Mouse (Mus musculus) E14TG2a.4 (cell line): ENCODE data around the gene Mon2.

Experiments used
- CTCF ChIP-seq: conservative IDR thresholded peaks from 2 replicates; pipeline ENCODE4 v1.5.1; 2014; ENCODE audit warnings: low read length
- POU5F1 ChIP-seq: IDR thresholded peaks from 2 replicates; pipeline ENCODE4 v1.6.1; 2014; ENCODE audit warnings: low read length, borderline replicate concordance

GRCm38 (mm10) chr10:123004475-123005236 is 71.6 kb downstream of the Mon2 start:
- TF ChIP-seq CTCF (no peak), POU5F1 (no peak)
